Mouse (Mus musculus): ENCODE measurements around the gene Cdx2. TPM values are rescaled to one million over a fixed set of nuclear protein-coding genes. Genes with fewer than 3 reads are reported as not detected.

The Cdx2 gene
- polyA plus RNA-seq, 1 experiment from 2014 or later = not detected

DNA sequence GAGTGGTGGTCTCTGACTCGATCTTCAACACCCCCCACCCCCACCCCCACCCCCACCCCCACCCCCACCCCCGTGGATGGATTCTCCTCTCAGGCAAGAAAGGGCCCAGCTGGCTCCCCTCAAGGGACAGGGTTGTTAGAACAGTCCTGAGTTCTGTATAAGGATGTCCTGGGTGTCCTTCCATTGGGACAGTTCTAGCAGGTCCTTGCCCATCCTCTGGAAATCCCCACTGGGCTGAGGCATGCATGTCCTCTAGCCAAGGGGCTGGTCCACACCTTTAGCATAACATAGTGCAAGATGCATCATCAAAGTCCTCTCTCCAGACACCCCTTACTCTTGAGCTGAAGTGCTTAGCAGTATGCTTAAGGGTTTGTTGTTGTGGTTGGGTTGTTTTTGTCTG lies 2.7 kb upstream of the Cdx2 start:
- H3K36me3 ChIP-seq (ENCODE audit: control insufficient read depth, insufficient read depth, low read length) = no peaks in the 10 kb centered on the region
- no peak overlapping the region for H3K9ac ChIP-seq (ENCODE audit: low read length)
- H3K9me3 ChIP-seq (ENCODE audit: control insufficient read depth, low read length) = no peaks in the 10 kb centered on the region
- no peak overlapping the region for H3K4me3 ChIP-seq (ENCODE audit: low read depth, low read length)
- DNase-seq (ENCODE audit: low spot score) = no peak
- H3K4me2 ChIP-seq (ENCODE audit: low read depth) = no peak overlapping the region
- WGBS = 0% methylated on average over 1 of the region's 2 CpGs
- H3K27ac ChIP-seq (ENCODE audit: low read depth, low read length) = no peak overlapping the region
- ATAC-seq (ENCODE audit: insufficient read depth, low FRiP score, low TSS enrichment) = no peak
- H3K4me1 ChIP-seq (ENCODE audit: control insufficient read depth, insufficient read depth, low read length) = peaks cover 7% of the 10 kb centered on the region; the same call in 1 of the 2 replicates
- H3K27me3 ChIP-seq (ENCODE audit: control insufficient read depth, insufficient read depth, low read length) = peaks cover 100% of the 10 kb centered on the region

DNA sequence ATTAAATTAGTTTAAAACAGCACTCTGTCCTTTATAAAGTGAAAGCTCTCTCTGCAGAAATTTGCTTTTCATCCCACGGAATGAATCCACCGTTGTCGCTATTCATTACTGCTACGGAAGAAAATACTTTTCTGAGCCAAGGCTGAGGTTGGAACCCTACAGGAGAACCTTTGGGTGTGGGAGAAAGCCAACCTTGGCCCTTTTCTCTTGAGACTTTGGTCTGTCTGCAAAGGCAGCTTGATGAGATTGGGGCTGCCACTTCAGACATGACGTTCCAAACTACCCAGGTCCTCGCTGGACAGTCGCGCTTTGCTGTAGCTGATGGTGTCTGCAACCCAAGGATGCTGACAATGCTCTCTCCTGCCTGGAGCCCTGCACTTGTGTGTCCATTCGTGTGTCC lies 1.4 kb upstream of the Cdx2 start:
- Histone ChIP-seq H3K9ac (ENCODE audit: low read length) (no peak overlapping the region), H3K27me3 (ENCODE audit: control insufficient read depth, insufficient read depth, low read length) (peaks cover 100% of the 10 kb centered on the region), H3K9me3 (ENCODE audit: control insufficient read depth, low read length) (no peaks in the 10 kb centered on the region), H3K4me1 (ENCODE audit: control insufficient read depth, insufficient read depth, low read length) (peaks cover 7% of the 10 kb centered on the region), H3K4me3 (ENCODE audit: low read depth, low read length) (no peak overlapping the region), H3K4me2 (ENCODE audit: low read depth) (no peak overlapping the region), H3K27ac (ENCODE audit: low read depth, low read length) (no peak overlapping the region), H3K36me3 (ENCODE audit: control insufficient read depth, insufficient read depth, low read length) (no peaks in the 10 kb centered on the region)
- 8% methylated on average over 9 of the region's 9 CpGs for WGBS
- no peak for ATAC-seq (ENCODE audit: insufficient read depth, low FRiP score, low TSS enrichment)
- DNase-seq (ENCODE audit: low spot score) = no peak

DNA sequence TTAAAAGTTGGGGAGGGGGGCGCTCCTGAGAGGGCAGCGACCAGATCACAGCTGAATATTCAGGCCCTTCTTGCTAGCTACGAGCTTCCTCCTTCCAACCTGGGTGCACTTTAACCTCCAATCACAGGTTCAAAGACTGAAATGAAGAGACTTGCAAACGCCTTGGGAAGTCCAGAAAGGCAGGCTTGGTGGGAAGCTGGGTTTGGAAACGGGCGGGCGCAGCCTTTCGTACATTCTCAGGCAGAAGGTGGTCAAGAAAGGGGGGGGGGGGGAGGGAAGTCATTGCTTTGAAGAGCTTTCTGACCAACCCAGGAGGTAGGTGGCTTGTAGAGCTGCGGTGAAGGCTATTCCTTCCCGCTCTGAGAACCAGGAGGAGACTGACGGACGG lies 322 bp upstream of the Cdx2 start:
- DNase-seq (ENCODE audit: low spot score) (no peak), ATAC-seq (ENCODE audit: insufficient read depth, low FRiP score, low TSS enrichment) (no peak)
- no peak overlapping the region for H3K27ac ChIP-seq (ENCODE audit: low read depth, low read length)
- H3K9me3 ChIP-seq (ENCODE audit: control insufficient read depth, low read length) = no peaks in the 10 kb centered on the region
- no peak overlapping the region for H3K4me2 ChIP-seq (ENCODE audit: low read depth)
- H3K9ac ChIP-seq (ENCODE audit: low read length) = no peak overlapping the region
- WGBS = 3% methylated on average over 12 of the region's 12 CpGs
- no peaks in the 10 kb centered on the region for H3K36me3 ChIP-seq (ENCODE audit: control insufficient read depth, insufficient read depth, low read length)
- peaks cover 100% of the 10 kb centered on the region for H3K27me3 ChIP-seq (ENCODE audit: control insufficient read depth, insufficient read depth, low read length)
- H3K4me1 ChIP-seq (ENCODE audit: control insufficient read depth, insufficient read depth, low read length) = peaks cover 7% of the 10 kb centered on the region
- no peak overlapping the region for H3K4me3 ChIP-seq (ENCODE audit: low read depth, low read length)

DNA sequence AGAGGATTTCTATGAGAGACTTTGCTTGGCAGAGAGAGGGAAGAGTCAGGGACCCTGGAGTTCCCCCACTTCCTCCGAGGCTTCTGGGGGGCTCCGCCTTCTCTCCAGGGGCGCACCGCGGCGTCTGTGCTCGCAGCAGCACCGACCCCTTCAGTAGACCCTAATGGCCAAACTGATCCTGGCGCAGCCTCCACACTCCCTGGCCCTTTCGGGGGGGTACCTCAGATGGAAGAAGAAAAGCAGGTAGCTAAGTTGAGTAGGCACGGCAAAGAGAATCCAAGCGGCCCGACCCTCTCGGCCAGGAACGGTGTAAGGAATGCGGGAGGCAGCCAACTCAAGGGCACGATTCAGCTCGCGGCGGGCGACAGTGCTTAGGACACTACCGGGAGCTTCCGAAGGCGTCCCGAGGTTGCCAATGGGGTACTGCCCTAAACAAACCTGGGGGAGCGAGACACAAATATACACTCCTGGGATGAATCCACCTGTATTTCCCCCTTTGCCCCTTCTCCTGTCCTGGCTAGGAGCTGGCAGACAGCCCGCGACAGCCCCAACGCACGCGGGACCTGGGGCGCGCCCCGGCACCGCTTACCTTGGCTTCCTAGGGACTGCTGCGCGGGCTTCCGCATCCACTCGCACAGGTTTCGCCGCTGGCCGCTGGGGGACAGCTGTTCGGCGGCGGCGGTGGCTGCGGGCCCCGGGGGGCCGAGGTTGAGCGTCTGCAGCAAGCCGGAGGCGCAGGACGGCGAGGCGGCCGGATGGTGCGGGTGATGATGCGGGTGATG lies 1.0 kb downstream of the Cdx2 start:
- Histone ChIP-seq H3K27me3 (ENCODE audit: control insufficient read depth, insufficient read depth, low read length) (peaks cover 100% of the 10 kb centered on the region), H3K4me3 (ENCODE audit: low read depth, low read length) (peak overlapping the region; percentile 10), H3K9ac (ENCODE audit: low read length) (no peak overlapping the region), H3K36me3 (ENCODE audit: control insufficient read depth, insufficient read depth, low read length) (no peaks in the 10 kb centered on the region), H3K4me1 (ENCODE audit: control insufficient read depth, insufficient read depth, low read length) (peaks cover 7% of the 10 kb centered on the region), H3K9me3 (ENCODE audit: control insufficient read depth, low read length) (no peaks in the 10 kb centered on the region), H3K4me2 (ENCODE audit: low read depth) (no peak overlapping the region), H3K27ac (ENCODE audit: low read depth, low read length) (no peak overlapping the region)
- DNase-seq (ENCODE audit: low spot score) (no peak), ATAC-seq (ENCODE audit: insufficient read depth, low FRiP score, low TSS enrichment) (no peak)
- WGBS = under 1% methylated on average over 56 of the region's 58 CpGs

DNA sequence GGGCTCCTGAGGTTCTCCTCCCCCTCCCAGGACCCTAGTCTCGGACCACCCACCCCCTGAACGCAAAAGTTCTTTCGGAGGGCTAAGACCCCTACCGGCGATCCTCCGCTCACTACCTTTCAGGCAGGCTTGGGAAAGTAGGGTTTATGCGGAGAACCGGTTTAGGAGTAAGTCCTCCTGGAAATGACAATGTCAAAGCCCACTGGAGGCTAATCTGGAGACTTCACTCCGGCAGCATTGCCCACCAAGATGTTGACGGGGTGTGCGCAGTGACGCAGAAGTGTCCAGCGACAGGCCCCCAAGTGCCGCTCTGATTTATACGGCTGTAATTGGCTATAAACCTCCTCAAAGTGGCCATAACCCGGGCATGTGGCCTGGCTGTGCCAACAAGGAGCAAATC lies 1.9 kb downstream of the Cdx2 start:
- Histone ChIP-seq H3K36me3 (ENCODE audit: control insufficient read depth, insufficient read depth, low read length) (no peaks in the 10 kb centered on the region), H3K4me1 (ENCODE audit: control insufficient read depth, insufficient read depth, low read length) (peaks cover 7% of the 10 kb centered on the region), H3K9ac (ENCODE audit: low read length) (no peak overlapping the region), H3K4me3 (ENCODE audit: low read depth, low read length) (no peak overlapping the region), H3K4me2 (ENCODE audit: low read depth) (no peak overlapping the region), H3K9me3 (ENCODE audit: control insufficient read depth, low read length) (no peaks in the 10 kb centered on the region), H3K27ac (ENCODE audit: low read depth, low read length) (no peak overlapping the region), H3K27me3 (ENCODE audit: control insufficient read depth, insufficient read depth, low read length) (peaks cover 100% of the 10 kb centered on the region)
- ATAC-seq (ENCODE audit: insufficient read depth, low FRiP score, low TSS enrichment) (no peak), DNase-seq (ENCODE audit: low spot score) (no peak)
- 0% methylated on average over 16 of the region's 16 CpGs for WGBS

DNA sequence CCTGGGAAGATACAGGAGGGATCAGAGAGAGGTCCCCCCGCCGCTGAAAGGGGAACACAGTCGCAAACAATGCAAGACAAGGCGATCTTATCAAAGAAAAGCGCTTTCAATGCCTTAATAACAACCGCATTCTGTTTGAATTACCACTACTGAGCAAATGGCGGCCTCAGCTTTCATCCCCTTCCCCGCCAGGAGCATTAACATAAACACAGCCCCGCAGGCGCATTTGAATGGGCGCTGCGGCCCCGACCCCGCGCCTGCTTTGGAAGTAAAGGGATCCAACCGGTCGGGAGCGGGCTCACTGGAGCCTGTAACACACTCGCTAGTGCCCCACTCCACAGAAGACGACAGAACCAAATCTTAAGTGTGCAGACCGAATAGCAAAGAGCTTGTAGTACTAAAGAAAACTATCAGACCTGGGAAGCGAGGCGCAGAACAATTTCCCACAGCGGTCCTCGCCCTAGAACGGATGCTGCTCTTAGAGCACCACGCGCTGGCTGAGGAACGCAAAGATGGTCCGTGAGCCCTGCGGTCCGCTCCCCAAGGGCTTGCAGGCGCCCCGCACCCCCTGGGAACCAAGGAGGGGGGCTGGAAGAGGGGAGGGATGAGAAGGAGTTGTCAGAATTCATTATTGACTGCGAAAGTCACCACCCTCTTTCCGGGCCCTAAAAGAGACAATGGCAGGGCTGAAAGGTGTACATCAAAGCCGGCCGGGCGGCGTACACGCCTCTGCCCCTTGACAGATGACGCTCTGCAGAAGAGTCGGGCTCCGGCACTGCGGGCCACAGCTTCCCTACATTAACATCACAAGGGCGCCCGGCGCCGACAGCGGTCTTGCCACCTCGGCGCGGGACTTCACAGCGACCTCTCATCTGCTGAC lies 2.6 kb downstream of the Cdx2 start:
- no peak overlapping the region for H3K4me3 ChIP-seq (ENCODE audit: low read depth, low read length)
- peaks cover 100% of the 10 kb centered on the region for H3K27me3 ChIP-seq (ENCODE audit: control insufficient read depth, insufficient read depth, low read length)
- H3K4me1 ChIP-seq (ENCODE audit: control insufficient read depth, insufficient read depth, low read length) = peaks cover 7% of the 10 kb centered on the region
- DNase-seq (ENCODE audit: low spot score) (no peak), ATAC-seq (ENCODE audit: insufficient read depth, low FRiP score, low TSS enrichment) (no peak)
- H3K4me2 ChIP-seq (ENCODE audit: low read depth) = peak overlapping the region; percentile 10
- no peaks in the 10 kb centered on the region for H3K36me3 ChIP-seq (ENCODE audit: control insufficient read depth, insufficient read depth, low read length)
- WGBS = under 1% methylated on average over 53 of the region's 54 CpGs
- H3K9ac ChIP-seq (ENCODE audit: low read length) = no peak overlapping the region
- H3K27ac ChIP-seq (ENCODE audit: low read depth, low read length) = no peak overlapping the region
- H3K9me3 ChIP-seq (ENCODE audit: control insufficient read depth, low read length) = no peaks in the 10 kb centered on the region

DNA sequence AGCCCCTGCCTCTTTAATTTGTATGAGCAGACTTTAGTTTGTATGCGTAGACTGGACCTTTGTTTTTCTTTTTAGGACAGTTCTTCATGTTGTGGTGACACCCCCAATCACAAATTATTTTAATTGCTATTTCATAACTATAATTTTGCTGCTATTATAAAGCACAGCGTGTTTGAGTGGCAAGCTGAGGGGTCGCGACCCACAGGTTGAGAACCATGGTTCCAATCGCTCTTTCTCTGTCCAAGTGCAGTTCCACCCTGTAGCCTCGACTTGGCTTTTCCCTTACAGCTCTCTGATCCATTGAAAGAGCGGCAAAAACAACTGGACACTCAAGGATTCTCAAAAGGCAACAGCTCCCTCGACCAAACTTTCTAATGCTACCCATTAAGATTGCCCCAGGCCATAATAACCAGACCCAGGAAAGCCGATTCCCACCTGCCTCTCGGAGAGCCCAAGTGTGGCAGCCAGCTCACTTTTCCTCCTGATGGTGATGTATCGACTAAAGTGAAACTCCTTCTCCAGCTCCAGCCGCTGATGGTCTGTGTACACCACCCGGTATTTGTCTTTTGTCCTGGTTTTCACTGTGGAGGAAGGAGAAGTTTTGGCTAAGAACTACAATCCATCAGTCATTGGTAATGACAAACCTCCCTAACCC lies 4.2 kb downstream of the Cdx2 start:
- H3K27me3 ChIP-seq (ENCODE audit: control insufficient read depth, insufficient read depth, low read length) = peaks cover 96% of the 10 kb centered on the region
- 6% methylated on average over 13 of the region's 13 CpGs for WGBS
- no peak overlapping the region for H3K4me2 ChIP-seq (ENCODE audit: low read depth)
- H3K4me3 ChIP-seq (ENCODE audit: low read depth, low read length) = no peak overlapping the region
- no peaks in the 10 kb centered on the region for H3K36me3 ChIP-seq (ENCODE audit: control insufficient read depth, insufficient read depth, low read length)
- H3K9me3 ChIP-seq (ENCODE audit: control insufficient read depth, low read length) = no peaks in the 10 kb centered on the region
- no peak overlapping the region for H3K9ac ChIP-seq (ENCODE audit: low read length)
- H3K27ac ChIP-seq (ENCODE audit: low read depth, low read length) = no peak overlapping the region
- no peak for DNase-seq (ENCODE audit: low spot score)
- ATAC-seq (ENCODE audit: insufficient read depth, low FRiP score, low TSS enrichment) = no peak
- H3K4me1 ChIP-seq (ENCODE audit: control insufficient read depth, insufficient read depth, low read length) = peaks cover 7% of the 10 kb centered on the region

DNA sequence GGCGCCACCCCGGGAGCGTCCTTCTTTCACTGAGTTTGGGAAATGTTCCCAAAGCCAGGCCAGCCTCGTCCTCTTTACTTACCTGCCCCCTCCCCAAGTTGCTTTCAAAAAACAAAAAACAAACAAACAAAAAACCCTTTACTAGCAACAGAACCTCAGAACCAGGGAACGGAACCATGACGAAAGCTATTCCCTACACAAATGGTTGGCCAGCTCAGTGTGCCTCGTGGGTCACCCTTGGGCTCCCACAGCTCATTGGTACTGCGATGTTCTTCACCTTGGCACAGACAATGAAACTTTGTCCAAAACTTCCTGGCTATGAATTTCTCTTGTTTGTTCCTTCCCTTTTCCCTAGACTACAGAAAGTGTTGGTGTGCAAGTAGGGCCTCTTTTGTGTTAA lies 4.9 kb downstream of the Cdx2 start:
- H3K4me3 ChIP-seq (ENCODE audit: low read depth, low read length) = no peak overlapping the region
- ATAC-seq (ENCODE audit: insufficient read depth, low FRiP score, low TSS enrichment) = no peak
- no peaks in the 10 kb centered on the region for H3K9me3 ChIP-seq (ENCODE audit: control insufficient read depth, low read length)
- WGBS = 12% methylated on average over 8 of the region's 8 CpGs
- H3K9ac ChIP-seq (ENCODE audit: low read length) = no peak overlapping the region
- no peak overlapping the region for H3K27ac ChIP-seq (ENCODE audit: low read depth, low read length)
- H3K36me3 ChIP-seq (ENCODE audit: control insufficient read depth, insufficient read depth, low read length) = no peaks in the 10 kb centered on the region
- H3K27me3 ChIP-seq (ENCODE audit: control insufficient read depth, insufficient read depth, low read length) = peaks cover 93% of the 10 kb centered on the region
- H3K4me2 ChIP-seq (ENCODE audit: low read depth) = no peak overlapping the region
- no peak for DNase-seq (ENCODE audit: low spot score)
- peaks cover 7% of the 10 kb centered on the region for H3K4me1 ChIP-seq (ENCODE audit: control insufficient read depth, insufficient read depth, low read length)
